Mouse (Mus musculus): ENCODE data around the gene Sgip1.

The Sgip1 gene

GRCm38 (mm10) chr4:102775596-102776270 is 34.6 kb downstream of the Sgip1 start:
- no peak for DNase-seq (ENCODE audit: low spot score in 2 of 2)

DNA sequence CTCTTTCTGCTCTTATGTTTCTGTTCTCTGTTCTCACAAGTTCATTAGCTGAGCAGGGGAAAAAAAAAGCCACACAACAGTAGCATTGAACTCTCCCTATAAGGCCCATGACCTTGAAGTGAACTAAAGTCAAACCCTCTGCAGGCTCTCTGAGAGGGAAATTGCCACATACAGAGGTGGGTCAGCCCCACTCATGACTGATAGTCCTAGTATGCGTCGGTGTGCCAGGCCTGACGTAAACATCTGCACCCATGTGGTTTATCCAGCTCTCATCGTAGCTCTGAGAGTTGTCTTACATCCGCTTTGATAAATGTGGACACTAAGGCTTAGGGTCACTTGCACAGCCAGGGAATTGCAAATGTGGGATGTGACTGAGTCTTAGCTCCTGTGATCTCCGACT is 38.8 kb downstream of the Sgip1 start:
- DNase-seq (ENCODE audit: low spot score in 2 of 2), result no peak

GRCm38 (mm10) chr4:102783063-102783748 is 42.1 kb downstream of the Sgip1 start:
- no peak for DNase-seq (ENCODE audit: low spot score in 2 of 2)

DNA sequence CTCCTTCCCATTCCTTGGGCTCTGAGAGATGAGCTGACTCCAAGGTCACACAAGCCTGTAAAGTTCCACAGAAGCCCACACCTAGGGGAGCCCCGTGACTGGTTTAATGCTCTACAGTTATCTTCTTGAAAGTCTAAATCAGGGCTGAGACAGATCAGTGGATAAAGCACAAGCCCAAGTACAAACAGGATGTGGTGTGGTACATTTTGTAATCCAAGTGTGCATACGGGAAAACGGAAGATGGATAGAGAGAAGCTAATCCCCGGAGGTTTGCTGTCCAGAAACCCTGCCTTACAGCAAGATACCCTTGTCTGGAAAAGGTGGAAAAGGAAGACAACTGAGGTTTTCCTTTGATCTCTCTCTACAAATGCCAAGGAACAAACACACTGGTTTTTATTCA is 44.1 kb downstream of the Sgip1 start:
- DNase-seq (ENCODE audit: low spot score in 2 of 2), result no peak

GRCm38 (mm10) chr4:102792100-102792790 is 51.1 kb downstream of the Sgip1 start:
- DNase-seq (ENCODE audit: low spot score in 2 of 2), result no peak

DNA sequence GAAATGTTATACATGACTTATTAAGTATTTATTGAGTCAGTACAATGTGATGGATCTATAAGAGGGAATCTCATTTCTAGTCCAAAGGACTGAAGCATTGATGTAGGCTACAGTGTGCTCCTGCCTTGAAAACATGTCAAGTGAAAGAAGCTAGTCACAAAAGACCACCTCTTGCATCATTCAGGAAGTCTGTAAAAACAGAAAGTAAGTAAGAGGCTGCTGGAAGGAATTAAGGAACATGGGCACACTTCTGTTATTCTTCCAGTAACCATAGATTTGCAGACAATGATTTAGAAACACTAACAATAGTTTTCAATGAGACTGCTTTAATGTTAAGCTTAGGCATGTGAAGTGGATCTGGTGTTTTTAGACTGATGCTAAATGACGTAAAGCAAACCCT is 60.4 kb downstream of the Sgip1 start:
- no peak for DNase-seq (ENCODE audit: low spot score in 2 of 2)

- DNase-seq (ENCODE audit: low spot score in 2 of 2), result no peak
Measured at GRCm38 (mm10) chr4:102801936-102802335, 60.8 kb downstream of the Sgip1 start.

GRCm38 (mm10) chr4:102804611-102805010 is 63.5 kb downstream of the Sgip1 start:
- DNase-seq (ENCODE audit: low spot score in 2 of 2), result no peak

GRCm38 (mm10) chr4:102806987-102807386 is 65.9 kb downstream of the Sgip1 start:
- DNase-seq (ENCODE audit: low spot score in 2 of 2), result no peak

DNA sequence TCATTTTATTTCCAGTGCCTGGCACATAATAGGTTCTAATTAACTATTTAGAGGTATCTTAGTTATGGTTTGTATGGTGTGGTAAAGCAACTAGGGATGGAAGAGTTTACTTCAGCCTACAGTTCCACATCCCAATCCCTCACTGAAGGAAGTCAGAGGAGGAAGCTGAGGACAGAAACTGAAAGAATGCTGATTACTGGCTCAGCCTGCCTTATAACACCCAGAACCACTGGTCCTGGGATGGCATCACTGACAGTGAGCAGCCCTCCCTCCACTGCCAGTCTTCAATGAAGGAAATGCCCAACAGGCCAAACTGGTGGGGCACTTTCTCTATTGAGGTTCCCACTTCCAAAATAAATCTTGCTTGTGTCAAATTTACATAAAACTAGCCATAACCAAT is 67.2 kb downstream of the Sgip1 start:
- DNase-seq (ENCODE audit: low spot score in 2 of 2), result no peak

- DNase-seq (ENCODE audit: low spot score in 2 of 2), result no peak
Measured at GRCm38 (mm10) chr4:102809296-102809695, 68.2 kb downstream of the Sgip1 start.

DNA sequence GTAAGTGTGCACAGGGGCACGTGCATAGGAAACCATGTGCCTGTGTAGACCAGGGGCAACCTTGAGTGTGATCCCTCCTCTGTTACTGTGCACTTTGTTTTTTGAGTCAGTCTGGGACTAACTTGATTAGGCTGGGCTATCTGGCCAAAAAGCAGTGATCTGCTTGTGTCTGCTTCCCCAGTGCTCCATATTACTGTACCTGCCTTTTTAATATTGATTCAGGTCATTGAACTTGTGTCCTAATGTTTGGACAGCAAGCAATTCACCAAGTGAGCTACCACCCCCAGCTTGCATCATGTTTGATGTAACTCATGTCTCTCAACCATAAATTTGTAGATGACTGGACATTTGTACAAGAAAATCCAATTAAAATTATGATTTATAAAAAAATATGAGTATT is 69.2 kb downstream of the Sgip1 start:
- no peak for DNase-seq (ENCODE audit: low spot score in 2 of 2)

DNA sequence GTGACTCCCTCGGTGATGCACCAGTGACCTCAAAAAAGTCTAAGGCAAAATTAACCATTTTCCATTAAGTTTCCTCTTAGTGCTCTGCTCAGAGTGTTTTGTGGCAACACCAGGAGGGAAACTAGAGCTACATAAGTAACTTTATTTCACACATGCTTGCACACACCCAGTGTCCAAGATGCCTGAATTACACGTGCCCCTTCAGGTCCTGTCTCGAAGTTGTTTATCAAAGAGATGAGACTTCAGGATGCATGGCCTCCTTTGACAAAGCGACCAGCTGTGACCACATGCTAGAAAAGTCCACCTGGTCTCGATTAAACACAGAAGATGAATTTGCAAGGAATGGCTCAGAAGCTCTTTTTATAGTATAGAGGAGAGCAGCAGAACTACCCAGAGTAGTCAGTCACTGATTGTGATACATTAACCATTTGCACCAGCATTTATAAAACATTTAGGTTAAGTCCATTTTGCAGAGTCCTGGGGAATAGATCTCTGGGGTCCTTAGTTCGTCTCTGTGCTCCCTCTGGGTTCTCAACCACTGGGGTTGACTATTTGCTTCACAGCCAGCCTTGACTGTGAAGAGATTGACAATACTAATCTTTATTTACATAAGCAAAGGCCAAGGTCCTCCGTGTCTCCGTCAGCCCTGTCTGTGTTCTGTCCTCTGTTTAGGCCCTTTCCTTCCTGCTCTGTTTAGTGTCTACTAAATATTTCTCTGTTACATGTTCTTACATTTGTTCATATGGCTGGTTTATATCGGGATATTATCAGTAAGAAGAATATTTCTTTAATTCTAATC is 70.1 kb downstream of the Sgip1 start:
- no peak for DNase-seq (ENCODE audit: low spot score in 2 of 2)

DNA sequence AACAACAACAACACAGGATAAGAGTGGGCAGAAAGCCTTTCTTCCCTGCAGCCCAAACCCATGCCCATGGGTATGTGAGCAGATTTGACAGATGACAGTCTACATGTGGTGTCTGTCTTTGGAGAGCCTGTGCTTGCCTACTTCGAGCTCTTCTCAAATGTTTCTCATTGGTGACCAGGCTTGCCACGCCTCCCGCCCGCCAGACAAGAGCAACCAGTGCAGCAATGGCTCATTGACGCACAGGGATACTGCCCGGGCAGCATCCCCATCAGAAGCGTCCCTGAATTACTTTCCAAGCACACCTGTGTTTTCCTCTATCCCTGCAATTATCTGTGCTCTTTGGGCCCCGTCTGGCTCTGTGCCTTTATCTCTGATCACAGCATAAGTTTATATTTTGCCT is 72.2 kb downstream of the Sgip1 start:
- DNase-seq (ENCODE audit: low spot score in 2 of 2), result no peak

DNA sequence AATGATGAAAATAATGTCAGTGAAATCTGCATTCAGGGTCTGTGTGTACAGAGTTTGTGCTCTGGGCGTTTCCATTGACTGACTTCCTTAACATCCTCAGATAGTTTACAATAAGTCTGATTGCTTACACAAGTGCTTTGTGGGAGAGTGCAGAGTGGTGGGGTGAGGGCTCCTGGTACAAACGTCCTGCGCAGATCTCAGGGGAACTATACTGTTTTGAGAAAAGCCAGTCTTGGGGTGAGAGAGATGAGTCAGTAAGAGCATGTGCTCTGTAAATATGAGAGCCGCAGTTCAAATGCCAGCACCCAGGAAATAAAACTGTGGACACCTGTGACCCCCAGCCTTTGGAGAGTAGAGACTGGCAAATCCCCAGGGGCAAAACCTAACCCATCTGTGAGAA is 80.7 kb downstream of the Sgip1 start:
- no peak for DNase-seq (ENCODE audit: low spot score in 2 of 2)

GRCm38 (mm10) chr4:102824494-102824893 is 83.4 kb downstream of the Sgip1 start:
- no peak for DNase-seq (ENCODE audit: low spot score in 2 of 2)

- no peak for DNase-seq (ENCODE audit: low spot score in 2 of 2)
Measured at GRCm38 (mm10) chr4:102826159-102826558, 85.1 kb downstream of the Sgip1 start.

DNA sequence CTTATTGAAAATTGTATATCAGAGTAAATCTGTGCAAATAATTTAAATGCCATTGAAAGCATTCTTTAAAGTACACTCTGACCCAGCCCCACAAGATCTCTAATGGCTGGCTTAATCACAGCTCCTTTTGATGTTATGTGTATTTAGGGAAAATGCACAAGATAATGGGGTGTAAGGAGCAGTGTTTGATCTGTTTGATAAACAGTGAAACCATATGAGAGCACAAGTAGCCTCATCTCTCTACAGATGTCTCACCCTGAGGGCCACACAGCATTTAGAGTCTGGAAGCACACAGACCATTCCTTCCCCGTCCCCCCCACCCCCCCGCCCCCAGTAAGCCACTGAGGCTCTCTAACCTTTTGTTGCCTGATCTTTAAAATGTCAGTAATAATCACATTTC is 87.4 kb downstream of the Sgip1 start:
- DNase-seq (ENCODE audit: low spot score in 2 of 2), result no peak

DNA sequence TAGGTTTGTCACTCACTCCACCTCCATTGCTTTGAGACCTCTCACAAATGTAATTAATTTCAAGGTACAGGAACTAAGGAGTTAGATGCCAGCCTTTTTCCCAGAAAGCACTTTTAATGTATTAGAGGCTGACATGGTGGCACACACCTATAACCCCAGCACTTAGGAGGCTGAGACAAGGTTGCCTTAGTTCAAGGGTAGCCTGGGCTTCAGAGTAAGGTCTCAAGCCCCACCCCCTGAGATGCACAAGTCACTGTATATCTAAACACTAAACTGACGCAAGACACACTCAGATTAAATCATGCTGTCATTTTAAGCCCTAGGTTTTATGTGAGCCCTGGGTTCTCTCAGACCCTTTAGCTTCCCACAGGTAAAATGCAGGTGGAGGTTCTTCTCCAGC is 92.1 kb downstream of the Sgip1 start:
- DNase-seq (ENCODE audit: low spot score in 2 of 2), result no peak

- no peak for DNase-seq (ENCODE audit: low spot score in 2 of 2)
Measured at GRCm38 (mm10) chr4:102833726-102834125, 92.6 kb downstream of the Sgip1 start.

DNA sequence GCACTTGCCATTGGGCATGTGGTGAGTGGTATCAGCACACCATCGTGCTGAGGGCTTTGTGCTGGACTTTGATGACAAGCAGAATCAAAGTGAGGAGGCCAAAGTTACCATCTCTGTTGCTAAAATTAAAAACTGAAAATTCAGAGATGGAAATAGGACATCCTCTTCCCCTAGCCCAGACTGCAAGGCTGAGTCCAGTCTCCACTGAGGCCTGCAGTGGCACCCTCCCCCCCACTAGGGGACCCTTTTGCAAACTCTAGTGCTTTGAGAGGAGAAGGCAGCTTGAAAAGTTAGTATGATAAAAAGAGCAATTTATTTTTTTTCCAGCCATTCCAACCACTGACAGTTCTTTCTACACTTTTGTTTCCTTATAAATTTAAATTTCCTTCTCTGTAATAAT is 93.6 kb downstream of the Sgip1 start:
- DNase-seq (ENCODE audit: low spot score in 2 of 2), result no peak

DNA sequence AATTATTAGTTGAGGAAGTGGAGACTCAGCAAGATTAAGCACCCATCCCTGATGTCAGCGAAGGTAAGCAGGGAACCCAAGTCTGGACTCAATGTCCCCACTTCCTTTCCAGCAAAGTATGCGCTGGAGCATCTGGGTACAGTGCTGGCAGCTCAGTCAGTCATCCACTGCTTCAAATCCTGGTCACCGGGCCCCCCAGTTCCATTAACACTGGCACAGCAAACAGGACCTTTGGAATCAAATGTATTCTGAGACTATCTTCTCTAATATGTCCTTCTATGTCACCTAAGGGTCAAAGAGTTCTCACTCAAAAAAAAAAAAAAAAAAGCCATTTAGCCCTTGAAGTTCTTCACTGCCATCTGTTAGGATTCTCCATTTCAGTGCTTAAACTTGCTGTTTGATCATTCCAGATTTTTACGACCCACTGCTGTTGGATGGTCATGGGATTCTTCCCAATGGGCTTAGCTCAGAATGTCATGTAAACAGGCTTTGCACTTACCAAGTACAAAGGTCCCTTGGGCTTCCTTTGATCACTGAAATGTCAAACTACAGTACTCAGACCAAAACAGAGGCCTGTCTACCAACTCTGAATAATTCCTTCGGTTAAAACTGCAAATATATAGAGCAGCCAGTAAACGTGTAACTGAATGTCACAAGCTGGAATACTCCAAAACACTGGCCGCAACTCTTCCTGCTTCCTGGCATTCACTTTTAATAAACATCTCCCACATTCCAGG is 99.1 kb downstream of the Sgip1 start:
- DNase-seq (ENCODE audit: low spot score in 2 of 2), result no peak

Data from spleen, postnatal 10 days (tissue).